Mouse (Mus musculus): Measurements from ENCODE around the gene Fam53b. TPM values are rescaled to one million over a fixed set of nuclear protein-coding genes. Genes with fewer than 3 reads are reported as not detected.

Fam53b gene
- polyA plus RNA-seq, 1 experiment from 2014 or later = 29.9 TPM

GRCm38 (mm10) chr7:132720562-132720961, 93.1 kb downstream of the Fam53b start:
- DNase-seq (ENCODE audit: low spot score) = no peak
- Histone ChIP-seq H3K27ac (replicated peaks) (0 out of 2 replicates have a peak overlapping the region, but pooled peaks have one; percentile 5), H3K4me1 (peaks cover 55% of the 10 kb centered on the region), H3K9me3 (no peaks in the 10 kb centered on the region), H3K4me3 (no peak overlapping the region), H3K27me3 (replicated peaks; ENCODE audit: low read depth, poor library complexity, severe bottlenecking) (no peaks in the 10 kb centered on the region), H3K36me3 (replicated peaks) (peaks cover 26% of the 10 kb centered on the region)
- WGBS = 85% methylated on average over 8 of the region's 8 CpGs

DNA sequence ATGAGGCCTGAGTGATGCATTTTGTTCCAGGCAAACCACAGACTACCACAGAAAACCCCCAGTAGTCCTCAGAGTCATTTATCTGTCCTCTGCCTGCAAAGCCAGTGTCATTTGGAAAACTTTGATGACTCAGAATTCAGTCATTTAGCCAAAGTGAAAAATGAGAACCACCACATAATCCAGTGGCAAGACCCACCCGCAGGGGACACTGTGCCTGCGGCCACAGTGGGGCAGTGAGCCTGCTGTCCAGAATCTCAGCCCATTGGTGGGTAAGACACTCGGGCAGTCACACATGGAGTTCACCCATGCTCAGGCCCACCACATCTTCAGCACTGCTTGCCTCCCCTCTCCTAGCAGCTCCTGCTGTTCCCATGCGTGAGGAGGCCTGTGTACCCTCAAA, 94.1 kb downstream of the Fam53b start:
- peaks cover 65% of the 10 kb centered on the region for H3K4me1 ChIP-seq
- H3K27ac ChIP-seq (replicated peaks) = no peak overlapping the region
- DNase-seq (ENCODE audit: low spot score) = no peak
- H3K4me3 ChIP-seq = no peak overlapping the region
- no peaks in the 10 kb centered on the region for H3K9me3 ChIP-seq
- 89% methylated on average over 4 of the region's 4 CpGs for WGBS
- H3K27me3 ChIP-seq (replicated peaks; ENCODE audit: low read depth, poor library complexity, severe bottlenecking) = no peaks in the 10 kb centered on the region
- H3K36me3 ChIP-seq (replicated peaks) = peaks cover 30% of the 10 kb centered on the region

- WGBS = 95% methylated on average over 4 of the region's 4 CpGs
- peaks cover 83% of the 10 kb centered on the region for H3K4me1 ChIP-seq
- H3K27ac ChIP-seq (replicated peaks) = peak overlapping the region; percentile 75; the same call in 1 of the 2 replicates
These were observed 98.4 kb downstream of the Fam53b start for GRCm38 (mm10) chr7:132715259-132715658.

DNA sequence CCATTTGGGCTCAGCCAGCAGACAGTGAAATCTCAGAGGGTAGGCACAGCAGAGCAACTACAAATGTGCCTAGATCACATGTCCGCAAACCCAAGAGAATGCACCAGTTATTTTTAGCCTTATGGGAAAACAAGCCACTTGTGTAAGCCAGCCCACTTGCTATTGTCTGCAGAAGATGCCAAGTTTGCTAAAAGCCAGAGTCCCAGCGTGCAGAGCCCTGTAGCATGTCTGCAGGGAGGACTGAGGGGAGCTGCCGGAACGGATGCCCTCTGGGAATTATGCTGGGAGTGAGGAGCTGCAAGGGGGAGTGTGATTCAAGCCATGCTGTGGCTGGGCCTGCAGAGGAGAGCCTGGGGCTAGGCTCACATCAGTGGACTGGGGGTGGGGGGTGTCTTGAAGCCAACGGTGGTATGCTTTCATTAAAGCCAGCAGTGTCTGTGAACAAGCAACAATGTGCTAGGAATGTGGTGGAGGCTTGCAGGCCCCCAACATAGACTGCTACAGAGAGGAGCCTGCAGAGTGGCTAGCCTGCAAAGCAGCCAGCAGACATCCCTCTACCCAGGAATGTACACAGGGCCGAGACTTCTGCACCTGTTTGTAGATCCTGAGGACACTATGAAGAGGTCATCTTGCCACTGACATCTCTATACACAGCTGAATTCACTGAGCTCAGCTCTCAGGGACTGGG, 99.3 kb downstream of the Fam53b start:
- H3K4me3 ChIP-seq = no peak overlapping the region
- WGBS = 37% methylated on average over 6 of the region's 6 CpGs
- peaks cover 44% of the 10 kb centered on the region for H3K36me3 ChIP-seq (replicated peaks)

More at GRCm38 (mm10) chr7:132715259-132715658, 98.4 kb downstream of the Fam53b start:
- DNase-seq (ENCODE audit: low spot score) = no peak
- no peaks in the 10 kb centered on the region for H3K27me3 ChIP-seq (replicated peaks; ENCODE audit: low read depth, poor library complexity, severe bottlenecking)
- peaks cover 46% of the 10 kb centered on the region for H3K36me3 ChIP-seq (replicated peaks)
- H3K9me3 ChIP-seq = no peaks in the 10 kb centered on the region
- H3K4me3 ChIP-seq = no peak overlapping the region

GRCm38 (mm10) chr7:132713483-132714126, 100.1 kb downstream of the Fam53b start:
- no peaks in the 10 kb centered on the region for H3K27me3 ChIP-seq (replicated peaks; ENCODE audit: low read depth, poor library complexity, severe bottlenecking)
- H3K9me3 ChIP-seq = no peaks in the 10 kb centered on the region
- no peak for DNase-seq (ENCODE audit: low spot score)
- H3K27ac ChIP-seq (replicated peaks) = peak overlapping the region; percentile 75
- 62% methylated on average over 8 of the region's 8 CpGs for WGBS
- peaks cover 74% of the 10 kb centered on the region for H3K4me1 ChIP-seq
- peaks cover 44% of the 10 kb centered on the region for H3K36me3 ChIP-seq (replicated peaks)
- no peak overlapping the region for H3K4me3 ChIP-seq

More for the DNA sequence above, 99.3 kb downstream of the Fam53b start:
- Histone ChIP-seq H3K9me3 (no peaks in the 10 kb centered on the region), H3K27ac (replicated peaks) (peak overlapping the region; percentile 75), H3K27me3 (replicated peaks; ENCODE audit: low read depth, poor library complexity, severe bottlenecking) (no peaks in the 10 kb centered on the region), H3K4me1 (peaks cover 76% of the 10 kb centered on the region)
- peak; percentile 49 for DNase-seq (ENCODE audit: low spot score)

- H3K27me3 ChIP-seq (replicated peaks; ENCODE audit: low read depth, poor library complexity, severe bottlenecking) = no peaks in the 10 kb centered on the region
- H3K9me3 ChIP-seq = no peaks in the 10 kb centered on the region
- WGBS = 79% methylated on average over 7 of the region's 7 CpGs
- H3K27ac ChIP-seq (replicated peaks) = peak overlapping the region; percentile 75
- H3K4me1 ChIP-seq = peaks cover 67% of the 10 kb centered on the region
- peaks cover 44% of the 10 kb centered on the region for H3K36me3 ChIP-seq (replicated peaks)
- DNase-seq (ENCODE audit: low spot score) = no peak
- H3K4me3 ChIP-seq = no peak overlapping the region
These were observed 100.7 kb downstream of the Fam53b start for GRCm38 (mm10) chr7:132712956-132713355.

- Histone ChIP-seq H3K27ac (replicated peaks) (peak overlapping the region; percentile 72), H3K4me3 (no peak overlapping the region), H3K4me1 (peaks cover 64% of the 10 kb centered on the region), H3K36me3 (replicated peaks) (peaks cover 38% of the 10 kb centered on the region), H3K9me3 (no peaks in the 10 kb centered on the region), H3K27me3 (replicated peaks; ENCODE audit: low read depth, poor library complexity, severe bottlenecking) (no peaks in the 10 kb centered on the region)
- peak; percentile 52 for DNase-seq (ENCODE audit: low spot score)
- WGBS = 39% methylated on average over 16 of the region's 16 CpGs
These were observed 101.5 kb downstream of the Fam53b start for GRCm38 (mm10) chr7:132712044-132712708.

GRCm38 (mm10) chr7:132711579-132711978, 102.1 kb downstream of the Fam53b start:
- H3K27me3 ChIP-seq (replicated peaks; ENCODE audit: low read depth, poor library complexity, severe bottlenecking) = no peaks in the 10 kb centered on the region
- H3K4me1 ChIP-seq = peaks cover 62% of the 10 kb centered on the region
- peaks cover 38% of the 10 kb centered on the region for H3K36me3 ChIP-seq (replicated peaks)
- no peaks in the 10 kb centered on the region for H3K9me3 ChIP-seq
- 81% methylated on average over 9 of the region's 9 CpGs for WGBS
- peak overlapping the region; percentile 72 for H3K27ac ChIP-seq (replicated peaks)
- H3K4me3 ChIP-seq = no peak overlapping the region
- DNase-seq (ENCODE audit: low spot score) = no peak

DNA sequence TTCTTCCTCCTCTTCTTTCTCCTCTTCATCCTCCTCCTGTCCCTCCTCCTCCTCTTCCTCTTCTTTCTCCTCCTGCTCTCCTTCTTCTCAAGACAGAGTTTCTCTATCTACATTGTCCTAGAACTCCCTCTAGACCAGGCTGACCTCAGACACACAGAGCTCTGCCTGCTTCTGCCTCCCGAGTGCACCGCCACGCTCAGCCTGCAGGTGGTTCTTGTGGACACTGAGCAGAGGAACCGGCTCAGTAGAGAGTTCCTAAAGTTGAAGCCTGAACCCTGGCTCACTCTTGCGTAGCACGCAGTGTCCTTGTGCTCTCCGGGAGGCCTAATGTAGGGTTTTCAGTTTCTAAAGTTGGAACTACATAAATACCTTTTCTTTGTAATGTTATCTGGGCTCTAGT, 108.6 kb downstream of the Fam53b start:
- DNase-seq (ENCODE audit: low spot score) = no peak
- Histone ChIP-seq H3K27me3 (replicated peaks; ENCODE audit: low read depth, poor library complexity, severe bottlenecking) (no peaks in the 10 kb centered on the region), H3K4me1 (peaks cover 17% of the 10 kb centered on the region), H3K27ac (replicated peaks) (no peak overlapping the region), H3K9me3 (no peaks in the 10 kb centered on the region), H3K4me3 (no peak overlapping the region), H3K36me3 (replicated peaks) (no peaks in the 10 kb centered on the region)
- WGBS = 91% methylated on average over 7 of the region's 7 CpGs

GRCm38 (mm10) chr7:132704310-132704875, 109.3 kb downstream of the Fam53b start:
- H3K27me3 ChIP-seq (replicated peaks; ENCODE audit: low read depth, poor library complexity, severe bottlenecking) = no peaks in the 10 kb centered on the region
- H3K36me3 ChIP-seq (replicated peaks) = no peaks in the 10 kb centered on the region
- H3K9me3 ChIP-seq = no peaks in the 10 kb centered on the region
- no peak overlapping the region for H3K4me3 ChIP-seq
- no peak overlapping the region for H3K27ac ChIP-seq (replicated peaks)
- peaks cover 23% of the 10 kb centered on the region for H3K4me1 ChIP-seq
- DNase-seq (ENCODE audit: low spot score) = no peak
- WGBS = 90% methylated on average over 8 of the region's 8 CpGs

GRCm38 (mm10) chr7:132703515-132704309, 110.0 kb downstream of the Fam53b start:
- H3K4me1 ChIP-seq = peaks cover 26% of the 10 kb centered on the region
- 87% methylated on average over 9 of the region's 9 CpGs for WGBS
- no peak for DNase-seq (ENCODE audit: low spot score)
- H3K27me3 ChIP-seq (replicated peaks; ENCODE audit: low read depth, poor library complexity, severe bottlenecking) = no peaks in the 10 kb centered on the region
- no peaks in the 10 kb centered on the region for H3K9me3 ChIP-seq
- no peak overlapping the region for H3K4me3 ChIP-seq
- 0 out of 2 replicates have a peak overlapping the region, but pooled peaks have one; percentile 1 for H3K27ac ChIP-seq (replicated peaks)
- H3K36me3 ChIP-seq (replicated peaks) = no peaks in the 10 kb centered on the region
